Comparison of ENCODE assay signal across 8 mouse cellular contexts in the genomic region with DNA sequence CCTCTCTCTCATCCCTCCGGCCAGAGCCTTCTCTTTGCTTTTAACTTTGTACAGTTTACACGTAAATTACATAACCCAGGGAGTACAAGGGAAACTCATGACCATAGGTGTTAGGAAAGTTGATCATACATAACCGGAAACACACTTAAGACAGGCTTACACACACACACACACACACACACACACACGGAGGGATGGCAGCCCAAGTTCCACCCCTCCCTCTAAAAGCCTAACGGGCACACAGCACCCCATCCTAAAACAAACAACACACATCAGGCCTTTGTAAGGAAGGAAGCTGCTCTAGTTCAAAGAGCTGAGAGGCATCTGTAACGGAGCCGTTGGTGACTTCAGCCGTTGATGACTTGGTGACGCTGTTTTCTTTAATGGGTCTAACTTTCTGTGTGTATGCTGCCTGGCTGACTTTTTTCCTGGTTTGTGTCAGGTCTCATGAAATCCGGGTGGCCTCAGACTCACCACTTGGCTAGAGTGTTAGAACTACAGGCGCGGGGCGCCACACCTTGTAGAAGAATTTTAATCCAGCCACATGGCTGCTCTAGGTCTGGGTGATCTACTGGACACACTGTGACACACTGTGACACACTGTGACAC. TPM values are rescaled to one million over a fixed set of nuclear protein-coding genes. Genes with fewer than 3 reads are reported as not detected.
DNase-seq lines count a peak whose midpoint lies in the region; ATAC-seq and TF ChIP-seq lines count a peak whose summit lies in the region.

No protein-coding gene starts in this region.

- no peak for TF ChIP-seq EP300 in heart, adult 2 months (IDR thresholded peaks at IDR 0.05; ENCODE audit: insufficient read depth, low read depth, low read length)

- H3K9ac ChIP-seq in heart, adult 2 months (ENCODE audit: low read depth, low read length), result peak overlapping the region; percentile 57
- H3K9ac ChIP-seq in intestine, embryonic 16.5 days (ENCODE audit: low read depth, low read length), result no peak overlapping the region
- H3K9ac ChIP-seq in kidney, embryonic 14.5 days (ENCODE audit: low read depth, low read length), result no peak overlapping the region

- intact Hi-C loops in heart, adult 2 months (cut with DNase I), result no loop called here

- peaks cover 7% of the 10 kb centered on the region for H3K4me1 ChIP-seq in heart, adult 2 months (ENCODE audit: control insufficient read depth, insufficient read depth, low read length)
- H3K4me1 ChIP-seq in intestine, embryonic 16.5 days (ENCODE audit: control insufficient read depth, insufficient read depth, low read length), result peaks cover 3% of the 10 kb centered on the region; the same call in 1 of the 2 replicates
- peaks cover 12% of the 10 kb centered on the region; the same call in 1 of the 2 replicates for H3K4me1 ChIP-seq in kidney, embryonic 14.5 days (ENCODE audit: control insufficient read depth, insufficient read depth, low read length)

- no peaks in the 10 kb centered on the region for H3K9me3 ChIP-seq in intestine, embryonic 16.5 days (ENCODE audit: control insufficient read depth, low read length)
- no peaks in the 10 kb centered on the region for H3K9me3 ChIP-seq in kidney, embryonic 14.5 days (ENCODE audit: control insufficient read depth, low read length)

- H3K4me3 ChIP-seq in heart, adult 2 months, result no peak overlapping the region; the same call in 1 of the 2 replicates
- no peak overlapping the region for H3K4me3 ChIP-seq in intestine, embryonic 16.5 days (ENCODE audit: low read length)
- no peak overlapping the region for H3K4me3 ChIP-seq in kidney, embryonic 14.5 days (ENCODE audit: low read length)

- no peak overlapping the region for H3K4me2 ChIP-seq in intestine, embryonic 16.5 days (ENCODE audit: low read depth, low read length)
- no peak overlapping the region for H3K4me2 ChIP-seq in kidney, embryonic 14.5 days (replicated peaks; ENCODE audit: low read depth, low read length)

- WGBS in heart, adult 2 months, result 39% methylated on average over 13 of the region's 13 CpGs
- 35% methylated on average over 13 of the region's 13 CpGs for WGBS in intestine, embryonic 16.5 days
- WGBS in kidney, embryonic 14.5 days, result 45% methylated on average over 13 of the region's 13 CpGs

- TF ChIP-seq POLR2A in heart, adult 2 months (IDR thresholded peaks at IDR 0.05; ENCODE audit: insufficient read depth, low read depth, low read length), result no peak

- no peaks in the 10 kb centered on the region for H3K36me3 ChIP-seq in heart, adult 2 months (ENCODE audit: control insufficient read depth, insufficient read depth, low read length)
- H3K36me3 ChIP-seq in intestine, embryonic 16.5 days (ENCODE audit: control insufficient read depth, insufficient read depth, low read length), result no peaks in the 10 kb centered on the region
- H3K36me3 ChIP-seq in kidney, embryonic 14.5 days (ENCODE audit: control insufficient read depth, insufficient read depth, low read length), result no peaks in the 10 kb centered on the region

- no peaks in the 10 kb centered on the region for H3K27me3 ChIP-seq in heart, adult 2 months (ENCODE audit: control insufficient read depth, insufficient read depth, low read length)
- H3K27me3 ChIP-seq in intestine, embryonic 16.5 days (replicated peaks; ENCODE audit: control insufficient read depth, insufficient read depth, low read length), result no peaks in the 10 kb centered on the region
- no peaks in the 10 kb centered on the region for H3K27me3 ChIP-seq in kidney, embryonic 14.5 days (ENCODE audit: control insufficient read depth, insufficient read depth, low read length)

- H3K79me2 ChIP-seq in heart, adult 2 months (replicated peaks; ENCODE audit: control insufficient read depth, insufficient read depth, low read length), result no peaks in the 10 kb centered on the region

- H3K27ac ChIP-seq in heart, adult 2 months, result peak overlapping the region; percentile 82
- no peak overlapping the region for H3K27ac ChIP-seq in intestine, embryonic 16.5 days (ENCODE audit: low read length)
- no peak overlapping the region for H3K27ac ChIP-seq in kidney, embryonic 14.5 days (ENCODE audit: low read depth, low read length)

- ATAC-seq in intestine, embryonic 16.5 days, result peak; percentile 70
- no peak for ATAC-seq in kidney, embryonic 14.5 days (ENCODE audit: low FRiP score, low TSS enrichment)

- no peak for TF ChIP-seq CTCF in heart, adult 2 months (IDR thresholded peaks at IDR 0.05)

- DNase-seq in heart, adult 2 months, result peak in 1 of 2 experiments; percentile 31
- DNase-seq in heart, adult 11 months, result no peak
- peak; percentile 67 for DNase-seq in T-cell, adult 2 months (ENCODE audit: low spot score)
- peak; percentile 55 to 57 for DNase-seq in natural killer cell, adult 2 months (ENCODE audit: low spot score in 2 of 2)
- no peak for DNase-seq in cerebellum, adult 11-12 months
- no peak for DNase-seq in adrenal gland, postnatal 10 days

RNA-seq across cellular contexts. Expression of gene Ina, which starts 44.3 kb away (rescaled TPM):
- under 1 TPM in 1 of 2 experiments, not detected in 1; 0.11 TPM for total RNA-seq in heart, adult 2 months (2021)
- polyA plus RNA-seq in heart, adult 2 months (2012; rRNA removed), result 0.04 and 0.09 TPM in 2 replicates
- polyA plus RNA-seq in intestine, embryonic 16.5 days (2015; fragmentation: Nextera tagmentation; extraction: Ambion mirVana), result 5.6 and 7.9 TPM in 2 replicates
- 0.31 and 0.41 TPM in 2 replicates for polyA plus RNA-seq in kidney, embryonic 14.5 days (2014; fragmentation: Nextera tagmentation; extraction: Ambion mirVana)
- 10 to 100 TPM in 1 of 2 experiments, 1 to 10 TPM in 1; 7.6 to 12.2 TPM for total RNA-seq in adrenal gland, postnatal 10 days (2021)

RNA-seq across cellular contexts. Expression of gene Nt5c2, which starts 44.7 kb away (rescaled TPM):
- total RNA-seq in heart, adult 2 months (2021), result 10 to 100 TPM; 58.2 to 63.9 TPM
- 16.7 and 24.5 TPM in 2 replicates for polyA plus RNA-seq in heart, adult 2 months (2012; rRNA removed)
- polyA plus RNA-seq in intestine, embryonic 16.5 days (2015; fragmentation: Nextera tagmentation; extraction: Ambion mirVana), result 37.6 and 45.3 TPM in 2 replicates
- polyA plus RNA-seq in kidney, embryonic 14.5 days (2014; fragmentation: Nextera tagmentation; extraction: Ambion mirVana), result 61.5 and 80.2 TPM in 2 replicates
- total RNA-seq in adrenal gland, postnatal 10 days (2021), result 10 to 100 TPM; 73.1 to 77.3 TPM

Comparison
In these comparisons a context has a peak if more than half of its experiments do, and no peak if none do; other contexts are left out.
1. DNase-seq: peak in T-cell, adult 2 months (single experiment) and natural killer cell, adult 2 months (2 of 2); none in heart, adult 11 months (single experiment), cerebellum, adult 11-12 months (single experiment) and adrenal gland, postnatal 10 days (single experiment).